Mouse (Mus musculus): ENCODE measurements around the gene Syngap1.
"Not testable (repeated sequence)": the region's sequence is repeated elsewhere in the genome, so short reads cannot be mapped to it uniquely, and the experiment has no call there.

Syngap1 gene

GRCm38 (mm10) chr17:26956309-26956708 lies 15.3 kb downstream of the Syngap1 start:
- DNase-seq (ENCODE audit: low spot score), result no peak

GRCm38 (mm10) chr17:26956895-26957294 lies 15.8 kb downstream of the Syngap1 start:
- DNase-seq (ENCODE audit: low spot score), result peak; percentile 83

GRCm38 (mm10) chr17:26957872-26958271 lies 16.8 kb downstream of the Syngap1 start:
- no peak for DNase-seq (ENCODE audit: low spot score)

- no peak for DNase-seq (ENCODE audit: low spot score)
Observed at GRCm38 (mm10) chr17:26958880-26959279, 17.8 kb downstream of the Syngap1 start.

GRCm38 (mm10) chr17:26959815-26960214 lies 18.8 kb downstream of the Syngap1 start:
- DNase-seq (ENCODE audit: low spot score), result no peak

- DNase-seq (ENCODE audit: low spot score), result no peak
Observed at GRCm38 (mm10) chr17:26961572-26962240, 20.7 kb downstream of the Syngap1 start.

GRCm38 (mm10) chr17:26966993-26967392 lies 25.9 kb downstream of the Syngap1 start:
- no peak for DNase-seq (ENCODE audit: low spot score)

GRCm38 (mm10) chr17:26967477-26967876 lies 26.4 kb downstream of the Syngap1 start:
- DNase-seq (ENCODE audit: low spot score), result no peak

GRCm38 (mm10) chr17:26968200-26968611 lies 27.2 kb downstream of the Syngap1 start:
- DNase-seq (ENCODE audit: low spot score), result no peak

GRCm38 (mm10) chr17:26969257-26969656 lies 28.2 kb downstream of the Syngap1 start:
- DNase-seq (ENCODE audit: low spot score), result no peak

- no peak for DNase-seq (ENCODE audit: low spot score)
Observed at GRCm38 (mm10) chr17:26970221-26970620, 29.2 kb downstream of the Syngap1 start.

GRCm38 (mm10) chr17:26971247-26971905 lies 30.3 kb downstream of the Syngap1 start:
- no peak for DNase-seq (ENCODE audit: low spot score)

GRCm38 (mm10) chr17:26972107-26972506 lies 31.1 kb downstream of the Syngap1 start:
- DNase-seq (ENCODE audit: low spot score), result no peak

GRCm38 (mm10) chr17:26972703-26973574 lies 31.9 kb downstream of the Syngap1 start, which contains the start of gene Zbtb9:
Zbtb9 (plus strand) TSS chr17:26973167.
- peak; percentile 94 for DNase-seq (ENCODE audit: low spot score)

- DNase-seq (ENCODE audit: low spot score), result no peak
Observed at GRCm38 (mm10) chr17:26974547-26974946, 33.5 kb downstream of the Syngap1 start.

- no peak for DNase-seq (ENCODE audit: low spot score)
Observed at GRCm38 (mm10) chr17:26975415-26975814, 34.4 kb downstream of the Syngap1 start.

- not testable (repeated sequence) for DNase-seq (ENCODE audit: low spot score)
Observed at GRCm38 (mm10) chr17:26977354-26977753, 36.3 kb downstream of the Syngap1 start.

GRCm38 (mm10) chr17:26979426-26979825 lies 38.4 kb downstream of the Syngap1 start:
- no peak for DNase-seq (ENCODE audit: low spot score)

- DNase-seq (ENCODE audit: low spot score), result no peak
Observed at GRCm38 (mm10) chr17:26981050-26981449, 40.0 kb downstream of the Syngap1 start.

- DNase-seq (ENCODE audit: low spot score), result no peak
Observed at GRCm38 (mm10) chr17:26983382-26983781, 42.3 kb downstream of the Syngap1 start.

- DNase-seq (ENCODE audit: low spot score), result no peak
Observed at GRCm38 (mm10) chr17:26985503-26986179, 44.6 kb downstream of the Syngap1 start.

GRCm38 (mm10) chr17:26990521-26990920 lies 49.5 kb downstream of the Syngap1 start:
- no peak for DNase-seq (ENCODE audit: low spot score)

Data from c-Kit-positive CD71-positive TER-119-positive erythroid progenitor cells, embryonic 14.5 days (primary cell).